Mouse (Mus musculus) frontal cortex, adult 2 months (tissue): ENCODE data around the gene Foxp1. TPM values are rescaled to one million over a fixed set of nuclear protein-coding genes. Genes with fewer than 3 reads are reported as not detected.

Experiments
- DNase-seq, 2 experiments: peaks; one replicate each; pipeline ENCODE4 v3.0.0; 2022; ENCODE audit warnings: low spot score in 1 of 2; ENCODE audit errors: extremely low spot score in 1 of 2
- polyA plus RNA-seq: library from polyadenylated mRNA; depleted of rRNA; stranded (reverse); fragments of >200 nt; gene quantifications from 2 replicates; pipeline ENCODE4 v1.2.3, GENCODE M21; 2012

Gene Foxp1
- polyA plus RNA-seq, 1 experiment, result 49.5 TPM

DNA sequence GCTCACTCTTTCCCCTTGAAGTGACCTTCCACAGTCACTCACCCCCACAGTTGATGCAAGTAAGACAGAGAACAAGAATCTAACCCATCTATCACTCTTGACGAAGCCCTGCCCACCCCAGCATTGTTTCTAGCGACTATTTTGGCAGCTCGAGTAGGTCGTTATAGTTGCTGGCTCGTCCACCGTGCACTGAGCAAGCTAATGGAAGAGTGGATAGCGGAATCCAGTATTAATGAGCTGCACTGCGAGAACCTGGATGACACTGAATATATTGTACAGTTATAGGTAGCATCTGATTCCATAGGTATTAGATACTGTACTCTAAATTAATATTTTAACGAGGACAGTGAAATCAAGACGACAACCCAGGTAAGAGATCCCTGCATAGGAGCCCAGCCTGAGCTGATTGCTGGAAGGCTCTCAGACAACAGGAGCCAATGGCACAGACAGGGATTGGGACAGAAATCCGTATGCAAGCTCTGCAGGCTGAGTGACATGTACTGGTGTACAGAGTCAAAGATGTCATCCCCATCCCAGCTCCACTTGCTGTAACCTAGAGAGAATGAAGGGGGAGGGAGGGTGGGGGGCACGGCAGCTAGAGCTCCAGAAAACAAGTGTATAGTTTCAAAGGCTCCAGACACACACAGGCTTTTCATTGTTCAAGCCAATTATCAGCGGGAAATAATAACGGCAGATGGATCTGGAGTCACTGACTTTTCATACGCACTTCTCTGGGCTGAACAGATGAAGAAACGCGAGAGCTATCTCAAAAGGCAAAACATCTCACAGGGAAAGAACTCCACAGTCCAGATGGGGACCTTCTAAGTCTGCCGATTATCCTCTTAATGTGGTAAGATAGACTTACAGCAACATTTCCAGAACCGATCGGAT is 254.1 kb downstream of the Foxp1 start:
- no peak for DNase-seq

GRCm38 (mm10) chr6:99265945-99266656 is 256.4 kb downstream of the Foxp1 start:
- DNase-seq, result peak in 1 of 2 experiments; percentile 31

GRCm38 (mm10) chr6:99265173-99265572 is 257.3 kb downstream of the Foxp1 start:
- peak in 1 of 2 experiments; percentile 19 for DNase-seq

DNA sequence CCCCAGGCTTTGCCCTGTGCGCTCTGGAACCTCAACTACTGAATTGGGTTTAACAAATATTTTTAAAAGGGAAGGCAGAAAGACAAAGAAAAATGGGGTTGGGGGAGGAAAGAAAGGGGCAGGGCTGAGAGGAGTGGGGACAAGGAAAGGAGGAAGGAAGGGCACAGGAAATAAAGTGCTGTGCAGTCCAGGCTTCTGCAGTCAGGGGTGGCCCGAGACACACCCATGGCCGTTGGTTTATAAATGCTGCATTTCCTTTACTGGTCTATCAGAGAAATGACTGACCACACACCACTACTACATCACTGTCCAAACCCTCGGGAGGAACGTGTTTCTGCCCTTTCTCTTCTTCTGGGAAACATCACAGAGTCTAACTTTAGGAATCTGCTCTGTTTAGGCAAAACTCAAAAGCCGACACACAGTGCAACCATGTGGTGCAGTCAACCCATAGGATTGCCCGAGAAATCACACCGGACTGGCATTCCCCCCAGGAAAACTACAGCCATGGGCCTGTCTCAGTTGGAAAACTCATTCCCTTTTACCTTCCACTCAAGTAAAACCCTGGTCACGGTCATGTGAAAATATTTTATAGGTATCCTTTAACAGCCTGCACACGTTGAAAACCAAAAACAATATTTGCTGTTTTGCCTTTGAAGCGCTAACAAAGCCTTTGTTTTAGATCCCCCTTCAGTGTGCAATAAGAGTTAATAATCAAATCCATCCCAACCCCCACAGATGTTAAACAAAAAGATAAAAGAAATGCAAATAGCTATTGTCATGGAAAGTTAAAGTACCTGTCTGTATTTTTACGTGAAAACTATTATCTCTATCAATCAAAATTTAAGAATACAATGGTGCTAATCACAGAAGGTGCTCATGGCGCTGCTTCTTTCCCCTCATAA is 258.1 kb downstream of the Foxp1 start:
- DNase-seq, result no peak

DNA sequence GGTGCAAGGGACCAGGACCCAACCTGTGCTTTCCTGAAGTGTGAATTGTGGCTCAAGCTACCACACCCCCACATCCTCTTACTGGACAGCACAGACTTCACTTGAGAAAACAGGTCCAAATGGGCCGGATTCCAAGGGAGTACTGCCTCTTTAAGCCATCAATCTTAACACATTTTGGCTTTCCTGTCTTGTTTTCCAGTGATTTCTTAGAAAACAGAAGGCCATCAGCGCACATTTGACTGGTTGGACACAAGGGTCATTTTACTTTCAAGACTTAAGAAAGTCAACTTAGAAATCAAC is 258.7 kb downstream of the Foxp1 start:
- no peak for DNase-seq

DNA sequence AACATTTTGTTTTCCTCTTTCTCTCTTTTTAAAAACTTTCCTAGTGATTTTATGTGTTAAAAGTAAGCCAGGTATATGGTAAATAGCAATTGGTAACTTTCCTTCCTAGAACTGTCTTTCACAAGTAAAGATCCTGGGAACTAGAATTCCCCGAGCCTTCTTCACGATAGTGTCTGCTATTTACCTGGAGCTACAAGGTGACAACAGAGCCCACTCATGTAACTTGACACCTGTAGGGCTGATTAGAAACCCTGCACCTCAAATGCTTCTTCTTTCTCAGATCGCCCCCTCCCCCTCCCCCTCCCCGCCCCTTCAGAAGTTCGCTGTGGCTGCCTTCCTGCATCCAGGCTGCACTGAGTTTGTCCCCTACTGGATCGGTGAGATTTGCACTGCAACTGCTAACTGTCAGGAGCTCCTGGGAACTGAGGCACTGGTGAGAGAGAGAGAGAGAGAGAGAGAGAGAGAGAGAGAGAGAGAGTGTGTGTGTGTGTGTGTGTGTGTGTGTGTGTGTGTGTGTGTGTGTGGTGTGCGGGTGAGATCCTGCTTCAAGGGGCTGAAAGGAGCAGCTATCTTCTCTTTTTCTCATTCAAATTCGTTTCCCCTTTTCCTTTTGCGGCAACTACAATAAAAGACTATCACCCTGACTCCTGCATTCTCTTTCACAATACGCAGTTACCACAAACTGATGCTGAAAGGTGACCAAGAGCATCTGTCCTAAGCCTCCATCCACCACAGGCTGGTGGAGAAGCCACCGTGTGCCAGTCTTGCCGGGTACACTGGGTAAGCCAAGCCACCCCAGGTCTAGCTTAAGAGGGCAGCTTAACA is 259.2 kb downstream of the Foxp1 start:
- no peak for DNase-seq

GRCm38 (mm10) chr6:99261737-99262130 is 260.8 kb downstream of the Foxp1 start:
- no peak for DNase-seq

DNA sequence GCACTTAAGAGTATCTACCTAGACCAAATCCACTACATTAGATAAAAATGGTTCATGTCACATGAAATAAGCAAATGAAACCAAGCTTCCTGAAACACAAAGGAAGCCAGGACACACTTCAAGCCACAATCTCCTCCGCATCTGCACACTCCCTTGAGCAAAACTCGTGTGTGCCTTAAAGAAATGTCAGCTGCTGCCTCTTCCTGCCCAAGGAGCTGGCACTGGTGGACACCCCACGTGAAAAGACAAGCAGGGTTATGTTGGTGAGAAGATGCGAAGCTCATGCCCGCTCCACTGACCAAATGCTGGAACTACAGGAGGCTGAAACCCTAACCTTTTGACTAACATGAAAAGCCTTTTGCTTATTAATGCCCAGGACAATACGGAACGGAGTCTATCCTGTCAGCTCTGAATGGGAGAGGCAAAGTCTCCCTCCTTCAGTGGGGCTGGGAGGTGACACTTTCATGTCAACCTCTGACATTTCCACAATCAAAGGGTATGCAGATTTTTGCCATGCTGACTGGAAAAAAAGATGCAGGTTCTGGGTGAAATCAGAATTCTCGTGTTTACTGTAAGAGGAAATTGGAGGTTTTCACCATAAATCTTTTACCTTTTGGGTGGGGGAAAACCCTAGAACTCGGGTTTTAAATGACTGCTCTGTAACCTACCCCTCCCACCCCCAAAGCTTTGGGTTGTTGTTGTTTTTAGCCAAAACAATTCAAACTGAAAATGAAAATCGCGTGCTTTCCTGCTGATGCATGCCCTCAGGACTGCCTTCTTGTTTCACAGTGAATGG is 261.4 kb downstream of the Foxp1 start:
- no peak for DNase-seq

DNA sequence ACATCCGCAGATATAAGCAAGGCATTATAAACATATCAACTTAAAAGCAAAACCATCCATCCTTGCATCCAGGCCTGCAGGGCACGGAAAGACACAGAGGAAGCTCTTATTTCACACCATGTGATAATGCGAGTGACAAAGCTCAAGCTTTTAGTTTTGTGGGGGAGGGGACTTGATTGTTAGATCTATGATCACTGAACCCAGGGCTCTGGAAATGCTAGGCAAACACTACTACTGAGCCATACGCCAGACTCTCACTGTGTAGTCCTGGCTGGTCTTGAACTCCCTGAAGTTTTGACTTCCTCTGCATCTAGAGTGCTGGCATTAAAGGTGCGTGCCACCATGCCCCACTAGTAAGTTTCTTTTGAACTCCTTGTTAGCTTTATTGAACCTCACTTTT is 264.2 kb downstream of the Foxp1 start:
- DNase-seq, result no peak

DNA sequence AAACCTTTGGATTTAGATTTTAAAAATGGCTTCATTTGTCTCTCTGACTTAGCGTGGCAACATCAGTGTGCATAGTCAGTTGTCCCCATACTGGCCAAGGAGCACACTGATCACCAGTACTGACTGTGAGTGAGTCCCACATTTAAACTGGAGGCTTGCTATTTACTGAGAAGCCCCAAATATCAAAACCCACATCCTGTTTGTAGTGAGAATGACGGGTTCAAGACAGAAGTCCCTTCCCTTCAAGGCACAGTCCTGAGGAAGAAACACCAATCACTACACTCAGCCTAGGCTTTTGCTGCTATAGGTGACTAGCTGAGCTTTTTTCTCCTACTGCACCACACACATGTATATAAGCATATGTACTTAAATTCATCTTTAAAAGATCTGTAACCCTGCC is 264.8 kb downstream of the Foxp1 start:
- DNase-seq, result no peak

DNA sequence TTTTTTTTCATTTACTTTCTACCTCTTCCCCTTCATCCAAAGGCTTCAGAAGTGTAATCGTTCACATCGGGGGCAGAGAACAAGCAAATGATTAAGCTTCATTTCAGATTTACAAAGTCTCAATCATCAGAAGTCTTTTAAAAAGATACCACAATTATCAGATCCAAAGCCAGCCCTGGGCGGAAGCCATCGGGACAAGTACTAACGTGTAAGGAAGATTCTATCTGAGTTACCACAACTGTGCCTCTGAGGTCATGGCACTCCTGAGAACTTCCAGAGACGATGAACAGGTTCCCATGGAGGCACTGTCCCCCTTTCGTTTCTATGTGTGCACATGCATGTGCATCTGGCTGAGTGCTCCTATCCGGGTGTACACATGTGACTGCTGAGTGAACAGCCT is 269.2 kb downstream of the Foxp1 start:
- no peak for DNase-seq

DNA sequence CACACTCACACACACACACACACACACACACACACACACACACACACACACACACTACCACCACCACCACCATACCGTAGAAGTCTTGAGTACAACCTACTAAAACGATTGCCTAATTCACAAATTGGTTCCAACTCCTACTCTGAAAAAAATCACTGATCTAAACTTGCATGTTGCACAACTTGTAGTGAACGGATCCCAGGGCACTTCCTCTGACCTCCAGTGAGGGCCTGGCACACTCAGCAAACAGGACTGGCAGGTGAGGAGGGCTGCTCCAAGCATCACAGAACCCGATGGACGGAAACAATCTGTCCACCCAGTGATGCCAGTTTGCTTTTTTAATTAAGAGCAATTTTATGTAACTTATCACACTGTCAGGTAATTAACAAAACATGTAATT is 269.7 kb downstream of the Foxp1 start:
- DNase-seq, result no peak

- DNase-seq, result no peak
These were observed 270.6 kb downstream of the Foxp1 start for GRCm38 (mm10) chr6:99251924-99252323.

DNA sequence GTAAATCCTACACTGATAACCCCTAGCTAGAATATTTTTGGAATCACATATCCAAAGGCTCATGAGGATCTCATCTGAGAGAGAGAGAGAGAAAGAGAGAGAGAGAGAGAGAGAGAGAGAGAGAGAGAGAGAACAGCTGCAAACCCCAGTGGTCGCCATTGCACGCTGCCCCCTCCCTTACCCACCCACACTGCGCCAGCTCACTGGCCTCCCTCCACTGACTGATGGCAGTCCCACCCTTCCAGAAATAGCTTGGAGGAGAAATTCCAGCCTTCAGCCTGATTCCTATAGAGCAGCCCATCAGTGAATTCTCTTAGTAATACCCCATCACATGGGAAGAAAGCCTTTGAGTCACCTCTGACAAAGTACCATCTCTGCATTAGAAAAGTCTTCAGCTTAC is 271.3 kb downstream of the Foxp1 start:
- no peak for DNase-seq

GRCm38 (mm10) chr6:99249496-99250030 is 273.0 kb downstream of the Foxp1 start:
- no peak for DNase-seq

DNA sequence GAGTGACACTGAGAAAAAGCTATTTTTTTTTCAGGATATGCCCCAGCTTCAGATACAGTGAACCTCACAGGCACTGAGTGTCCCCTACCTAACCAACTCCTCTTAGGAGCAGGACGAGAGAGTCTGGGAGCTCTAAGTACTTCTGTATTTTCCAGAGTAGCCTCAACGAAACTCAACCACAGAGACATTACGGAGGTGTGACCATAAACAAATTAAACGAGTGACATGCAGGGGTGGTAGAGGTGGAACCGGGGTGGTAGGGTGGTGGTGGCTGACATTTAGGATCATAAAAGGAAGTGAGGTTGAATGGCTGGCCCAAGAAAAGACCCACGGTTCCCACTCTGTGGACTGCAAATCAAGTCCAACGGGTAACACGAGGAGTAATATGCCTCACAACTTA is 274.1 kb downstream of the Foxp1 start:
- DNase-seq, result no peak

- no peak for DNase-seq
These were observed 280.7 kb downstream of the Foxp1 start for GRCm38 (mm10) chr6:99241625-99242395.

GRCm38 (mm10) chr6:99240764-99241163 is 281.8 kb downstream of the Foxp1 start:
- DNase-seq, result no peak
